Mouse (Mus musculus): ENCODE results near the gene Slc22a7. TPM values are rescaled to one million over a fixed set of nuclear protein-coding genes. Genes with fewer than 3 reads are reported as not detected.

The Slc22a7 gene
- polyA plus RNA-seq, 1 experiment from 2014 or later: not detected

DNA sequence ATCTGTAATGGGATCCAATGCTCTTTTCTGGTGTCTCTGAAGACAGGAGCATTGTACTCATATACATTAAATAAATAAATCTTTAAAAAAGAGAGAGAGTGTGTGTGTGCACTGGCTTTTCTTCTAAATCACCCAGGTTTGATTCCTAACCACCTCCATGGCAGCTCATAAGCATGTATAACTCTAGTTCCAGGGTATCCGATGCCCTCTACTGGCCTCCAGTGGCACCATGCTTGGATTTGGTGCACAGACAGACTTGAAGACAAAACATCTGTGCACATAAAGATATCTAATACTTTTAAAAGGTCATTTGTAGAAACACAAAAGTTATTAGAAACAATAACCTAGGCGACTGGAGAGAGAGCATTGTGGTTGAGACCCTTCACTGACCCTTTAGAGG lies 45.2 kb downstream of the Slc22a7 start:
- H3K79me2 ChIP-seq (ENCODE audit: inconsistent target): no peaks in the 10 kb centered on the region
- H3K27ac ChIP-seq: no peak overlapping the region
- 54% methylated on average over 2 of the region's 2 CpGs for WGBS (ENCODE audit: missing documents)
- H3K36me3 ChIP-seq (ENCODE audit: inconsistent target): peaks cover 14% of the 10 kb centered on the region; the same call in 1 of the 2 replicates
- H3K4me3 ChIP-seq (ENCODE audit: inconsistent target): no peak overlapping the region

DNA sequence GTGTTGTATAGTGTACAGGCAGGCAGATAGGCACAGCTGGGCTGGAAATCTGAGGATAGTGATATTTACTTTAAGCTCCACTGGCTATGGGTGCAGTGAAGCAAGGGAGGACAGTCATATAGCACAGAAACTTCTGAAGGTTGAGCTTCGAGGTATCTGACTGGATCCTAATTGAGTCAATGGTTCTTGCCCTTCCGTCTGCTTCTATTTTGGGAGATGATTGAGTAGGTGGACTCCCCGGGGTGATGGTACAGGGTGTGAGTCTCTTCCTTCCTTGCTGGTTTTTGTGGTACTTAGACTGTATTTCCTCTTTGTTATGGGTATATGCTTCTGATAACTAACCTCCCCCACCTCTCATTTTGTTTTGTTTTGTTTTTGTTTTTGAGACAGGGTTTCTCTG lies 50.1 kb downstream of the Slc22a7 start:
- no peaks in the 10 kb centered on the region for H3K36me3 ChIP-seq (ENCODE audit: inconsistent target)
- no peak overlapping the region for H3K27ac ChIP-seq
- WGBS (ENCODE audit: missing documents): 7% methylated on average over 3 of the region's 3 CpGs
- H3K4me3 ChIP-seq (ENCODE audit: inconsistent target): no peak overlapping the region
- no peaks in the 10 kb centered on the region for H3K79me2 ChIP-seq (ENCODE audit: inconsistent target)

DNA sequence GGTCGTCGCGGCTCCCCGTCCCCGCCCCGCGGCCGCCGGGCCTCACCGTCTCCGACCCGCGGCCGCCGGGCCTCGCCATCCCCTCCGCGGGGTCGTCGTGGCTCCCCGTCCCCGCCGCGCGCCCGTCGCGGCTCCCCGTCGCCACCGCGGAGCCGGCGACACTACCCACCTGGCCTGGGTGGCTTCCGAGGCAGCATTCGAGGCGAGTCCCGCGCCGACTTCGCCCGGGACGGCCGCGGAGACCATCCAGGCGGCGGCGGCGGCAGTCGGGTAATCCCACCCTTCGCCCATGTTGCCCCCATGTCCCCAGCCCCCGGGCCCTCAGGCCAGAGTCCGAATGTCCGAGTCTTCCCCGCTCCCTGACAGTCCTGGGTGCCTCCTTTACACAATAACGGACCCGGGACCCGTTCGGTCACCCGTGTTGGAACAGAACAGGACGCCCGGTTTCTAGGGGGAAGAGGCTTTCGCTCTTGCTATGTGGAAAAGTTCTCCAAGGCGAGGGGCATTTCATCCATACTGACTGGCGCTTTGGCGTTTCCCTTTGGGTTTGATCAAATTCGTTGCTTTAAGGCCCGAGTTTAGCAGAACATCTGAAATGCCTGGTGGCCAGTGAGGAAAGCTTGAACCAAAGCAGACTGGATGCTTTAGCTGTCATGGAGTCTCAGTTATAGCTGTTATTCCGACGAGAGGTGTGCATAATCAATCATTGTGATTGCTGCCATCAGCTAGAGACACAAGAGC lies 54.0 kb downstream of the Slc22a7 start:
- no peaks in the 10 kb centered on the region for H3K79me2 ChIP-seq (ENCODE audit: inconsistent target)
- peak overlapping the region; percentile 53 for H3K4me3 ChIP-seq (ENCODE audit: inconsistent target)
- H3K36me3 ChIP-seq (ENCODE audit: inconsistent target): no peaks in the 10 kb centered on the region
- H3K27ac ChIP-seq: no peak overlapping the region
- WGBS (ENCODE audit: missing documents): 2% methylated on average over 62 of the region's 70 CpGs

DNA sequence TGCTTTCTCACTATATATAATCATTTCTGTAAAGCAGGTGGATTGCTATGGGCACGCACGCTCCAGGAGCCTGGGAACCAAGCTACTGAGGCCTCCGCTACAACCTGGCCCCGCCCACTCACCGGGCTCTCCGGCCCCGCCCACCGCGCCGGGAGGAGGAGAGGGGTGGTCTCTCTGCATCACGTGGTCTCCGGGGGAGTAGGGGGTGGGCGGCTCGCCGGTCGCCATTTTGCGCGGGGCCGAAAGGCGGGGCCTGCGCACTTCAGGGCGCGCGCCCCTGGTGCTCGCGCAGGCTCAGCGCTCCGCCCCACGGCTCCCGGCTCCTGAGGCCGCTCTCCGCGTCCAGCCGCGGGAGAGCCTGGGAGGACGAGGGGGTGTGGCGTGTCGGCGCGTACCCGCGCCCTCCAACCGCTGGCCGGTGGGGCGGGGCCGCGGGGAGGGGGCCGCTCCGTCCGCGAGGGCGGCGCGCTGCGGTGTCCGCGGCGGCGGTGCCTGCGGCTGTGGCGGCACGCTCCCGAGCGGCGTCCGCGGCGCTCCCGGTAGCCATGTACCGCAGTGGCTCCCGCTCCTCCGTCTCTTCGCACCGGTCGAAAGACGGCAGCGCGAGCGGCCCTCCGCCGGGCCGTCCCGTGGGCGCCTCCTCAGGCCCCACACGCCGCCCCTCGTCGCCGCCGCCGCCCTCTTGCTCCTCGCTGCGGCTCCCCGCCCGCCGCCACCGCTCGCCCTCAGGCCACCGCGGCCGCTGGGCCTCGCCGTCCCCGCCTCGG lies 54.8 kb downstream of the Slc22a7 start, which contains the start of gene Zfp318:
TSS of gene Zfp318 (plus strand) at position 438 of the 767 bp plus-strand sequence.
- H3K27ac ChIP-seq: no peak within 1 kb of the TSS
- WGBS (ENCODE audit: missing documents): 2% methylated on average over 74 of the region's 105 CpGs
- H3K79me2 ChIP-seq (ENCODE audit: inconsistent target): no peaks in the 10 kb centered on the region
- no peaks in the 10 kb centered on the region for H3K36me3 ChIP-seq (ENCODE audit: inconsistent target)
- peak within 1 kb of the TSS; percentile 53 for H3K4me3 ChIP-seq (ENCODE audit: inconsistent target)

Other genes with a start within 250 kb of the Slc22a7 start
- 4.5 to 10.3 TPM (median 5.2 TPM) in 3 replicates for gene Polh, start 235.8 kb downstream of the Slc22a7 start, polyA plus RNA-seq (2018)
- gene Xpo5, start 235.7 kb downstream of the Slc22a7 start, polyA plus RNA-seq (2018): 15.0 to 22.0 TPM (median 16.0 TPM) in 3 replicates
- gene Polr1c, start 190.4 kb downstream of the Slc22a7 start, polyA plus RNA-seq (2018): 17.2 to 29.5 TPM (median 28.2 TPM) in 3 replicates
- 26.4 to 65.4 TPM (median 42.0 TPM) in 3 replicates for gene Yipf3, start 190.4 kb downstream of the Slc22a7 start, polyA plus RNA-seq (2018)
- gene Lrrc73, start 184.9 kb downstream of the Slc22a7 start, polyA plus RNA-seq (2018): 0.20 to 0.32 TPM in 2 of 3 replicates, not detected in the other
- gene Tjap1, start 155.4 kb downstream of the Slc22a7 start, polyA plus RNA-seq (2018): 9.7 to 12.8 TPM (median 12.5 TPM) in 3 replicates
- not detected in 3 replicates for gene Dlk2, start 141.0 kb downstream of the Slc22a7 start, polyA plus RNA-seq (2018)
- 1.8 to 3.9 TPM (median 2.4 TPM) in 3 replicates for gene Abcc10, start 110.1 kb downstream of the Slc22a7 start, polyA plus RNA-seq (2018)
- 6.7 to 12.9 TPM (median 11.8 TPM) in 3 replicates for gene Zfp318, start 54.7 kb downstream of the Slc22a7 start, polyA plus RNA-seq (2018)
- gene Crip3, start 9.5 kb downstream of the Slc22a7 start, polyA plus RNA-seq (2018): not detected in 3 replicates
- not detected in 3 replicates for gene Ttbk1, start 49.2 kb upstream of the Slc22a7 start, polyA plus RNA-seq (2018)
- gene Dnph1, start 58.3 kb upstream of the Slc22a7 start, polyA plus RNA-seq (2018): 0.57 to 9.8 TPM (median 0.97 TPM) in 3 replicates
- 8.0 to 13.4 TPM (median 8.8 TPM) in 3 replicates for gene Cul9, start 107.9 kb upstream of the Slc22a7 start, polyA plus RNA-seq (2018)
- 15.1 to 25.6 TPM (median 25.2 TPM) in 3 replicates for gene Srf, start 117.7 kb upstream of the Slc22a7 start, polyA plus RNA-seq (2018)
- gene Ptk7, start 191.0 kb upstream of the Slc22a7 start, polyA plus RNA-seq (2018): 0.04 to 0.14 TPM in 2 of 3 replicates, not detected in the other
- gene Klc4, start 207.6 kb upstream of the Slc22a7 start, polyA plus RNA-seq (2018): 41.6 to 48.1 TPM (median 47.7 TPM) in 3 replicates
- 34.1 to 78.8 TPM (median 41.5 TPM) in 3 replicates for gene Mrpl2, start 207.8 kb upstream of the Slc22a7 start, polyA plus RNA-seq (2018)
- gene Cul7, start 211.9 kb upstream of the Slc22a7 start, polyA plus RNA-seq (2018): 6.2 to 8.8 TPM (median 7.3 TPM) in 3 replicates
- gene Rrp36, start 235.9 kb upstream of the Slc22a7 start, polyA plus RNA-seq (2018): 30.5 to 52.1 TPM (median 39.7 TPM) in 3 replicates
- 85.2 to 104 TPM (median 96.1 TPM) in 3 replicates for gene Mea1, start 240.3 kb upstream of the Slc22a7 start, polyA plus RNA-seq (2018)
- gene Klhdc3, start 242.5 kb upstream of the Slc22a7 start, polyA plus RNA-seq (2018): 30.1 to 44.5 TPM (median 33.9 TPM) in 3 replicates